Mouse (Mus musculus): ENCODE results near the gene Col8a1. TPM values are rescaled to one million over a fixed set of nuclear protein-coding genes. Genes with fewer than 3 reads are reported as not detected.

Gene Col8a1
- polyA plus RNA-seq, 1 experiment from 2014 or later, result 0.92 TPM

DNA sequence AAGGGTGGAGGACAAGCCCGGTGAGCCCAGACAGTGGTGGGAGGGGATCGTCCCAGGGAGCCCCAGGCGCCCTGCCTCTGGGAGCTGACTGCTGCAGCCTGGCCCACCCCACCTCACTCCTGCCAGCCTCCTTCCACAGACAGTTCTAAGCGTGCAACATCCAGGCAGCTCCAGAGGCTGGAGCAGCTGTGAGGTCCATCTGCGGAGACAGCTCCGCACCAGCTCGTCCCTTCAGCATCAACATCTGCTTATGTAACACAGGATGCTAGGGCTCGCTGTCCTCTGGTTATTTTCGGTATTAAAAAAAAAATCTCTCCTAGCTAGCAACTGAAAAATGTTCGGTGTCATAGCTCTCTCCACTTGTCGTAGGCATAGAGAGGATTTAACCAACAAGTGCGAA, 704 bp upstream of the Col8a1 start:
- Histone ChIP-seq H3K36me3 (ENCODE audit: insufficient read depth) (no peaks in the 10 kb centered on the region), H3K9ac (peak overlapping the region; percentile 36; the same call in 1 of the 2 replicates), H3K4me2 (peak overlapping the region; percentile 62), H3K27me3 (ENCODE audit: insufficient read depth, low read length) (peaks cover 11% of the 10 kb centered on the region), H3K27ac (ENCODE audit: low read depth) (no peak overlapping the region), H3K4me1 (ENCODE audit: insufficient read depth) (0 out of 2 replicates have a peak, but pooled peaks cover 9% of the 10 kb centered on the region), H3K9me3 (ENCODE audit: low read depth, low read length) (no peaks in the 10 kb centered on the region), H3K4me3 (ENCODE audit: low read depth, low read length) (peak overlapping the region; percentile 33)
- 16% methylated on average over 12 of the region's 12 CpGs for WGBS
- DNase-seq (peak; percentile 34), ATAC-seq (ENCODE audit: insufficient read depth) (peak; percentile 77; the same call in 1 of the 2 replicates)
- no peak for TF ChIP-seq CTCF (IDR thresholded peaks at IDR 0.05; ENCODE audit: low read depth)

DNA sequence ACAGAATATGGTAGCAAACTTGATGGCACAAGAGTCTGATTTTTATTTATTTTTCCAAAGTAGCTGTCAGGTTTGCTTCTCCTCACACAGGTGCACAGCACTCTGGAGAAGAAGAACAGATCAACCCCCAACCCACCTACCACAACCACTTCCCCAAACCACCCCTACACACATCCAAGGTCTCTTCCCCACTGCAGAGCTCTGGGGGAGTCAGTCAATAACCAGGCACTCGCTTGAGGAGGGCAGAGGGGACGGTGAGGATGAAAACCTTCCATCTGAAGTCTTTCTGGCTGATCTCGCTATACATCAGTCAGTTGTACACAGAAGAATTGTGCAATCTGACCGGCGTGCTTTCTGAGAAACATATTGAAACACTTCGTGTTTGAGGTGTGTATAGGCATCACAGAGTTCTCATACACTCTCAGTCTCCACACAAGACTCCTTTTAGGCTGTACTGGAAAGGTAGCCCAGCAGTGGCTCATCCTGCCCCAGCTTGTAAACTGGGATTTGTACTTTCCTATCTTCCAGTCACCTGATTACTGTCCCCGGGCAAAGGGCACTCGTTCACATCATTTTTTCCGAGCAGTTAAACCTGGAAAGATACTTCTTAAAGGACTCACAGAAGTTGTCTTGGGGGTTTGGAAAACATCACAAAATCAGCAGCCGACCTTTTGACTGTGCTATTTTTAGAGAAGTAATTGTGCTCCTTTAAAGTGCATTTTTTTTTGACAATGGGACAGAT, 827 bp downstream of the Col8a1 start:
- Histone ChIP-seq H3K4me3 (ENCODE audit: low read depth, low read length) (no peak overlapping the region), H3K4me2 (no peak overlapping the region), H3K9ac (no peak overlapping the region), H3K9me3 (ENCODE audit: low read depth, low read length) (no peaks in the 10 kb centered on the region), H3K4me1 (ENCODE audit: insufficient read depth) (0 out of 2 replicates have a peak, but pooled peaks cover 9% of the 10 kb centered on the region), H3K27me3 (ENCODE audit: insufficient read depth, low read length) (peaks cover 11% of the 10 kb centered on the region), H3K27ac (ENCODE audit: low read depth) (no peak overlapping the region), H3K36me3 (ENCODE audit: insufficient read depth) (no peaks in the 10 kb centered on the region)
- no peak for TF ChIP-seq CTCF (IDR thresholded peaks at IDR 0.05; ENCODE audit: low read depth)
- ATAC-seq (ENCODE audit: insufficient read depth) (no peak), DNase-seq (no peak)
- WGBS, result 38% methylated on average over 10 of the region's 10 CpGs

DNA sequence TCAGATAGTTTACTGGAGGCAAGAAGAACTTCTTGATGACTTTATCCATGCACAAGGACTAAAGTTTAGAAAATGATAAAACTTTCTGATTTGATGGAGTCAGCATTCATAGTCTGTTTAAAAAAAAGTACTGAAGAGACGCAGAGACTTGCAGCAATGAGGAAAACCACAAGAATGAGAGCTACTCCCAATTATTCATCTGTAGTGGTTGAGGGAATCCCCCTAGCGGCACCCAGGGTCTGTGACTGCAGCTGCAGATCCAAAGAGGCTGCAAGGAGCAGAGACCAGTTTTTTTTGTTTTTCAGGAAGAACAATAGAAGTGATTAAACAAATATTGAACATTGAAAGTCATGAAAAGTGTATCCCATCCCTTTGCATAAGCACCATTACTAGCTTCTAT, 4.0 kb downstream of the Col8a1 start:
- ATAC-seq (ENCODE audit: insufficient read depth) (no peak), DNase-seq (no peak)
- 46% methylated on average over 2 of the region's 2 CpGs for WGBS
- no peaks in the 10 kb centered on the region for H3K36me3 ChIP-seq (ENCODE audit: insufficient read depth)
- peaks cover 7% of the 10 kb centered on the region for H3K27me3 ChIP-seq (ENCODE audit: insufficient read depth, low read length)
- no peak overlapping the region for H3K27ac ChIP-seq (ENCODE audit: low read depth)
- 0 out of 2 replicates have a peak, but pooled peaks cover 9% of the 10 kb centered on the region for H3K4me1 ChIP-seq (ENCODE audit: insufficient read depth)
- no peak overlapping the region for H3K4me3 ChIP-seq (ENCODE audit: low read depth, low read length)
- H3K4me2 ChIP-seq, result no peak overlapping the region
- no peaks in the 10 kb centered on the region for H3K9me3 ChIP-seq (ENCODE audit: low read depth, low read length)
- no peak for TF ChIP-seq CTCF (IDR thresholded peaks at IDR 0.05; ENCODE audit: low read depth)
- no peak overlapping the region for H3K9ac ChIP-seq

DNA sequence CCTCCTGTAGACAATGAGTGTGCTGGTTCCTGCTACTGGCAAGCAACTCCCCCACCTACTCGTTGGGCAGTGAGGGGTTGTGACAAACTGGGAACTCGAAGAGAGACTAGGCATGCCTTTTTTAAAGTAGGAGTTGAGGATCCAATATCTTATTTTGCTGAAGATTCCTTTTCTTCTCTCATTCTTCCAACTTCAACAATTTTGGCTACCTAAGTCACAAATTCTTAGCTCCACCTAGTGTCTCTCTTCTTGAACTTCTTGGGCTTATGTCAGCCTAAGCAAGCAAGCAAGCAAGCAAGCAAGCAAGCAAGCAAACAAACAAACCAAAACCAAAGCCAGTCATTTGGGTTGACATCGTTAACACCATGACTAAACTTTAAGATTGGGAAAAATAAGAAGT, 6.4 kb downstream of the Col8a1 start:
- no peak overlapping the region for H3K9ac ChIP-seq
- ATAC-seq (ENCODE audit: insufficient read depth) (no peak), DNase-seq (peak; percentile 21)
- H3K27me3 ChIP-seq (ENCODE audit: insufficient read depth, low read length), result no peaks in the 10 kb centered on the region
- no peak for TF ChIP-seq CTCF (IDR thresholded peaks at IDR 0.05; ENCODE audit: low read depth)
- H3K4me1 ChIP-seq (ENCODE audit: insufficient read depth), result no peaks in the 10 kb centered on the region
- no peaks in the 10 kb centered on the region for H3K9me3 ChIP-seq (ENCODE audit: low read depth, low read length)
- no peak overlapping the region for H3K4me2 ChIP-seq
- H3K36me3 ChIP-seq (ENCODE audit: insufficient read depth), result no peaks in the 10 kb centered on the region
- WGBS, result 57% methylated on average over 3 of the region's 3 CpGs
- H3K4me3 ChIP-seq (ENCODE audit: low read depth, low read length), result no peak overlapping the region
- no peak overlapping the region for H3K27ac ChIP-seq (ENCODE audit: low read depth)

DNA sequence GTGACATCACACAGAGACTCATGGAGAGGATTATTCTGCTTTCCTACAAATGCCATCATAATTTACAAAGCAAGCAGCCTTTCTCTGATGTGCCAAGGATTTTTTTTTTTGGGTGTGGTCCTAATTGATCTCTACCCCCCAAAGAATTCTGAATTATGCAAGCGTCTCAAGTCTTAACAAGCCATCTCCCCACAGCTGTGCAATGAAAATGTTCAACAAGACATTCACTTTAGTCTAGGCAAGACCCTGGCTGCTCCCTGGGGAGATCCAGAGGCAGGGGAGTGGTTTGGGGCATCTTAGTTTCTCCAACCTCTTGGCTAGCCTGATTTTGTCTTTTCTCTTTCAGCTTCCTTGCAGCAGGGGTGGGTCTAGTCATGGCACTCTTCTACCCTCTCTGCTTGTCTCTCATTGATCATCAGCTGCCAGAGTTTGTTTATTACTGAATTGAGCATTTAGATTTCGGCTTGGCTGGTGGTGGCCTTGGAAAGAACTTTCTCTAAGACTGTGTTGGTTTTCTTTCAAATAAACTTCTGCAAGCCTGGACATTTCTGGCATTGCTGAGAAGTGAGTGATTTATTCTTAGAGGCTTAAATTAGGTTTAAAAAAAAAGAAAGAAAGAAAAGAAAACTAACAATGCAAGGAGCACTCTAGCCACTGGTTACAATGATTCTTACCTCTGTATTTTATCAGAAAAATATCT, 7.0 kb downstream of the Col8a1 start:
- DNase-seq, result no peak
- no peak overlapping the region for H3K4me2 ChIP-seq
- no peak for TF ChIP-seq CTCF (IDR thresholded peaks at IDR 0.05; ENCODE audit: low read depth)
- no peaks in the 10 kb centered on the region for H3K4me1 ChIP-seq (ENCODE audit: insufficient read depth)
- no peaks in the 10 kb centered on the region for H3K27me3 ChIP-seq (ENCODE audit: insufficient read depth, low read length)
- 46% methylated on average over 2 of the region's 2 CpGs for WGBS
- no peaks in the 10 kb centered on the region for H3K9me3 ChIP-seq (ENCODE audit: low read depth, low read length)
- H3K9ac ChIP-seq, result no peak overlapping the region
- H3K4me3 ChIP-seq (ENCODE audit: low read depth, low read length), result no peak overlapping the region
- no peak for ATAC-seq (ENCODE audit: insufficient read depth)
- no peaks in the 10 kb centered on the region for H3K36me3 ChIP-seq (ENCODE audit: insufficient read depth)
- H3K27ac ChIP-seq (ENCODE audit: low read depth), result no peak overlapping the region

DNA sequence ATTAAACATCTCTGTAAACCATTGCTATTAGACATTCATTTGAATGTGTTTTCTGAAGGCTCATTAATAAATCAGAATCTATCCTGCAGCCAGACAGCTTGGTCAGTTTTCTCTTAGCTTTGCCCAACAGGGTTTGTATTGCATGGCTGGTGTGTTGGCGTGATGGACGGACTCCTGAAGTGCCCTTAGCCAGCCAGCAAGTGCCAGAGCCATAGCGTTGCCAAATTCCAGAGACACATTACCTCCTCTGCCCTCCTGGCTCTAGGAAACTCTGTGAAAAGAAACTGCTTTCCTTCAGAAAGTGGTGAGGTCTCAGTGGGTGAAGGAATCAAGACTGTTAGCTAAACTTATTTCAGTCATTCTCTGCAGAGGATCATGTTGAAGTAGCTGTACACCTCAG, 14.4 kb downstream of the Col8a1 start:
- Histone ChIP-seq H3K27me3 (ENCODE audit: insufficient read depth, low read length) (no peaks in the 10 kb centered on the region), H3K4me1 (ENCODE audit: insufficient read depth) (no peaks in the 10 kb centered on the region), H3K27ac (ENCODE audit: low read depth) (no peak overlapping the region), H3K4me3 (ENCODE audit: low read depth, low read length) (no peak overlapping the region), H3K36me3 (ENCODE audit: insufficient read depth) (no peaks in the 10 kb centered on the region), H3K9ac (no peak overlapping the region), H3K9me3 (ENCODE audit: low read depth, low read length) (no peaks in the 10 kb centered on the region), H3K4me2 (no peak overlapping the region)
- DNase-seq (no peak), ATAC-seq (ENCODE audit: insufficient read depth) (no peak)
- TF ChIP-seq CTCF (IDR thresholded peaks at IDR 0.05; ENCODE audit: low read depth), result no peak
- WGBS, result 73% methylated on average over 3 of the region's 3 CpGs

DNA sequence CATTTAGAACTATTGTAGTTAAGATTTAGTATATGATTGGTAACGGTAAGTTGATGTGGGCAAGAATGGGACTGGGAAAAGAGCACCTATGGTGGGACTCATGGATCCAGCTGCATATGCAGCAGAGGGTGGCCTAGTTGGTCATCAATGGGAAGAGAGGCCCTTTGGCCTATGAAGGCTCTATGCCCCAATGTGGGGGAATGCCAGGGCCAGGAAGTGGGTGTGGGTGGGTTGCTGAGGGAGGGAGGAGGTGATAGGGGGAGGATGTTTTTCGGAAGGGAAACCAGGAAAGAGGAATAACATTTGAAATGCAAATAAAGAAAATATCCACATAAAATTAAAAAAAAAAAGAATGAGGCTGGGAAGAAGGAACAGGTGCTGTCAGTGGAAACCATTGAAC, 19.6 kb downstream of the Col8a1 start:
- 82% methylated on average over 2 of the region's 2 CpGs for WGBS

More for the DNA sequence above, 19.6 kb downstream of the Col8a1 start:
- Histone ChIP-seq H3K27ac (ENCODE audit: low read depth) (no peak overlapping the region), H3K36me3 (ENCODE audit: insufficient read depth) (no peaks in the 10 kb centered on the region), H3K27me3 (ENCODE audit: insufficient read depth, low read length) (no peaks in the 10 kb centered on the region), H3K9ac (no peak overlapping the region), H3K4me2 (no peak overlapping the region), H3K4me3 (ENCODE audit: low read depth, low read length) (no peak overlapping the region), H3K4me1 (ENCODE audit: insufficient read depth) (no peaks in the 10 kb centered on the region), H3K9me3 (ENCODE audit: low read depth, low read length) (no peaks in the 10 kb centered on the region)
- no peak for TF ChIP-seq CTCF (IDR thresholded peaks at IDR 0.05; ENCODE audit: low read depth)
- DNase-seq (no peak), ATAC-seq (ENCODE audit: insufficient read depth) (no peak)

Measured in lung, embryonic 14.5 days (tissue).